Mouse (Mus musculus): Measurements from ENCODE around the gene Erp29.

Gene Erp29

DNA sequence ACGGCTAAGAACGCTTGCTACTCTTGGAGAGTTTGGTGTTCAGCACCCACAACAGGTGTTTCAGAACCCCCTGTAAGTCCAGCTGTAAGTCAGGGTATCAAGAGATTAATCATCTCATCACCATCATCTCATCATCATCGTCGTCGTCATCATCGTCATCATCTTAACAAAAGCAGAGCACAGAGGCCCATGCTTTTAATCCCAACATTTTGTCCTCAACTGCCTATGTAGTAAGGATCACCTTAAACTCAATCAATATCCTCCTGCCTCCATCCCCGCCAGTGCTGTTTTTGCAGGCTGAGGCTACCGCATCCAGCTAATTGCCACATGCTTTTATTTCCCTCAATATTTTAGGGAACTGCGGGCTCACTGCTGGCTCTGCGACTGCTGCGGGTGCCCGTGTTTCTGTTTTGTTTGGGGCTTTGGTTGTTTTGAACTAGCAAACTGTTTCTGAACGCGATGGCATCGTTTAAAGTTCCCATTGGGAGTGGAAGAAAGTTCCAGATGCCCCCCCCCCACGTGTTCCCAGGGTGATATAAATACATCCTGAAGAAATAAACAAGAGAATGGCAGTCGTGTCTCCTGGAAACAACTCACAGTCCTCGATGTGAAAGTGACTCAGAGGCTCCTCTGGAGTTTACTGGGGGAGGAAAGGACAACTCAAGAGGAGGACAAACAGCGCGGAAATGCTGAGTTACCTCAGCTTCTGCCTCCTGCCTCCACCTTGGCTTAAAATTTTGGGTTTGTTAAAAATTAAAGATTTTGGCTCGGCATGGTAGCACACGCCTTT lies 66.0 kb downstream of the Erp29 start:
- no peak for DNase-seq

GRCm38 (mm10) chr5:121385461-121386119 lies 66.7 kb downstream of the Erp29 start, which contains the start of gene Trafd1:
TSS of gene Trafd1 (minus strand) at chr5:121385632.
- peak; percentile 89 to 90 for DNase-seq

DNA sequence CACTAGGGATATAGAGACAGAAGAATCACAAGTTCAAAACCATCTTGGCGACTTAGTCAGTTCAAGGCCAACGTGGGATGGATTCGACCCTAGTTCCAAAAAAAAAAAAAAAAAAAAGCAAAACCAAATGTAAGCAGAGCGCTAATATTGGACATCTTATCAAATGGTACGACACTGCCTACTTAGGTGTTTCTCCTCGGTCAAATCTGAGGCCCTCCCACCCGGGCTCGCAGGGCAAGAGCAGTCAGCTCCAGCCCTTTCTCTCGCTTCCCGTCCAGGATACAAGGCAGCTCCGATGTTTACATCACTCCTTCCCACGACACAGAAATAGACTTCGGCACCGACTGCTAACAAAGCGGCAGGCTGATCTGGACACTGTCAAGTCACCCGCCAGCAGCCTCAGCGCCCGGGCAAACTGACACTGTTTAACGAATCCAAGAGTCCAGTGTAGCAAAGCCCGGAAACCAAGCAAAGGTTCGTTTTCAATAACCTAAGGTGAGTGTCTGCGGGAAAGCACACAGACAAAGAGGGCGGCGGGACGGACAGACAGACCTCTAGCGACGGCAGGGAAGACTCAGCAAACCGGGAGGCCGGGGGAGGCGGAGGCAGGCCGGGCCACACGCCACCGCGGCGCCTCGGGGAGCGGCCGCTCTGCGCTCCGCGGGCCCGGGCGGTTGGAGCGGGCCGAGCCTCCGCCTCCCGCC lies 67.4 kb downstream of the Erp29 start:
- DNase-seq = no peak

DNA sequence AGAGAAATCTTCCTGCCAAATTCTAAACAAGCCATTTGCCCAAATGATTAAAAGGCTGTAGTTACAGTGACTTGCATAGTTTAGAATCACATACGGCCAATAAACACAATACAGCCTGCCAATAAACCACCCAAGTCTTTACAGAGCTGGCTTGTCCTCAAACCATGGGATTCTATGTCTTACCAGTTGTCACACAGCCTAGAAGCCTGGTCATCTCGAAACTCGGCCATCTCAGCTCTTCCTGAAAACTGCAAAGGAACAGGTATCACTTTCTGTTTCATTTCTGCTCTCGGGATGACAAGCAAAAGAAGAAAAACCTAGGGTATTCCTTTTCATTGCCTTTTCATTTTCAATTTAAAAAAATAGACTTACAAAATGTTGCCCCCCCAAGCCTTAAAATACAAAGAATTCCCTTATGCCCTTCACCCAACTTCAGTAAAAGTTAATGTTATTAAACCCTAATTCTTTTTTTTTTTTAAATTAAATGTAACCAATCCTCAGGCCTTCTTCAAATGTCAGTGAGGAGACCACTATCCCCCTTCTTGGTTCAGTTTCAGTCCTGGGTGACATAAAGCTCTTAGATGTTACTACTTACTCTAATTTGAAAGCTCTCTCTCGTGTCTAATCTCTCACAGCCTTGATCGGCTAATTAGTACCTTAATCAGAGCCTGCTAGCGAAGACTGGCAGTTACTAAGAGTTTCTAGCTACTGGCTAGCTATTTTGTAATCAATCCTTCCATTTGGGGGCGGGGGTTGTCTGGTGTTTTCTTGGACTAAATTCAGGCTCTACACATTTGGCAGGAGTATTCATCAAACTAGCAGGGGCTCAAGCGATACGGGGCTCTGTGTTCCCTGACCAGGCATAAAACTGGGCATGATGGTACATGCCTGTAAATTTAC lies 68.2 kb downstream of the Erp29 start:
- DNase-seq = no peak

DNA sequence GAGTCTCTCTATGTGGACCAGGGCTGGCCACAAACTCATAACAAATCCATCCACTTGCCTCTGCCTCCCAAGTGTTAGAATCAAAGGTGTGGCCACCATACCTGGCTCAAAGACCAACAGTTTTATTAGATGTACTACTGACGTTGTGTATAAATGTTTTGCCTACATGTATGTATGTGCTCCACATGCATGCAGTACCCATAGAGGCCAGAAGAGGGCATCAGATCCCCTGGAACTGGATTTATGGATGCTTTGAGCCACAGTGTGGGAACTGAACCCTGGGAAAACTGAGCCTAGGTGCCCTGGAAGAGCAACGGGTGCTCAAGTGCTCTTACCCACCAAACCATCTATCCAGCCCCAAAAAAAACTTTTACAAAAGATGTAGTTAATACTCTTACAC lies 71.6 kb downstream of the Erp29 start:
- DNase-seq = no peak

DNA sequence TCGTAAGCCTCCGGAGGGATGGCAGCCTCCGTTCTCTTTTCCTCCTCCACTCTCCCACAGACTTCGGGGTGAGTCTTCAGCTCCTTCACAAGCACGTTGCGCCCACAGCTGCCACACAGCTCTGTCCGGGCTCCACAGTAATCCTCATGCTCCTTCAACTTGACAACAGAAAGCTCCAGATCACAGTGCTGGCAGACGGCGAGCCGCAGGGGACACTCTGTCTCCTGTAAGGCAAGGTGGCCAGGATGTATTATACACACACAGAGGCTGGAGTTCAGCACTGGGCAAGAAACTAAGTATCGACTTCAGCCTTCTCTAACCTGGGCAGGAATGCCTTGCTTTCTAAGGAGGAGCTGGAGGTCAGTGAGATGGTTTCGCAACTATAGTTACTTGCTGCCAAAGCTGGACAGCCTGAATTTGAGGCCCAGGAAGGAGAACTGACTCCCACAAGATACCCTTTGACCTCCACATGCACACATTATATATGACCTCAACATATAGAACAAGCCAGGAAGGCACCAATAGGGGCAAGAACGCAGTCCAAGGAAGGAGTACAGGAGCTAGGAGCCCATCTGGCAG lies 73.5 kb downstream of the Erp29 start:
- DNase-seq = no peak
